ENCODE assay signal across 25 mouse cellular contexts in genomic region chr15:102576972-102577371, GRCm38 (mm10). TPM values are rescaled to one million over a fixed set of nuclear protein-coding genes. Genes with fewer than 3 reads are reported as not detected.
DNase-seq lines count a peak whose midpoint lies in the region; ATAC-seq and TF ChIP-seq lines count a peak whose summit lies in the region.
"Had no signal": no experiment of that assay in that cellular context is flagged by ENCODE, and none has a peak within 500 bp of the region (broad histone marks: within the 10 kb centered on the region; RNA-seq: fewer than 3 reads in every experiment).

No protein-coding gene starts in this region.

- WGBS in forebrain, embryonic 15.5 days = 28% methylated on average over 1 of the region's 1 CpGs
- WGBS in forebrain, embryonic 16.5 days = 30% methylated on average over 1 of the region's 1 CpGs

- peak overlapping the region; percentile 49 for H3K27ac ChIP-seq in forebrain, embryonic 15.5 days (replicated peaks)
- H3K27ac ChIP-seq in forebrain, embryonic 16.5 days (ENCODE audit: low read length) = no peak overlapping the region
- H3K27ac ChIP-seq in left cerebral cortex, adult 2 months = 0 out of 2 replicates have a peak overlapping the region, but pooled peaks have one; percentile 4
- H3K27ac ChIP-seq: embryonic facial prominence, embryonic 12.5 days; heart, adult 2 months; heart, embryonic 15.5 days; hindbrain, embryonic 13.5 days; hindbrain, postnatal 0 days had no signal

- 0 out of 2 replicates have a peak, but pooled peaks cover 3% of the 10 kb centered on the region for H3K4me1 ChIP-seq in forebrain, embryonic 15.5 days
- H3K4me1 ChIP-seq in forebrain, embryonic 16.5 days (replicated peaks; ENCODE audit: control insufficient read depth, insufficient read depth, low read length) = 0 out of 2 replicates have a peak, but pooled peaks cover 2% of the 10 kb centered on the region
- H3K4me1 ChIP-seq: embryonic facial prominence, embryonic 12.5 days; heart, embryonic 15.5 days had no signal

- no peaks in the 10 kb centered on the region for H3K27me3 ChIP-seq in forebrain, embryonic 15.5 days
- no peaks in the 10 kb centered on the region for H3K27me3 ChIP-seq in forebrain, embryonic 16.5 days (replicated peaks; ENCODE audit: control insufficient read depth, insufficient read depth, low read length)
- H3K27me3 ChIP-seq: CH12.LX; embryonic facial prominence, embryonic 12.5 days; heart, embryonic 15.5 days; hindbrain, embryonic 13.5 days had no signal

- intact Hi-C loops in left cerebral cortex, adult 2 months (cut with DNase I) = no loop called here

- no peak for TF ChIP-seq CTCF in left cerebral cortex, adult 2 months (IDR thresholded peaks at IDR 0.05)
- TF ChIP-seq CTCF in brain, embryonic 14.5 days (IDR thresholded peaks at IDR 0.05; ENCODE audit: borderline replicate concordance, extremely low read depth, insufficient read depth, insufficient read length) = no peak

- no peak overlapping the region for H3K4me3 ChIP-seq in forebrain, embryonic 15.5 days
- no peak overlapping the region for H3K4me3 ChIP-seq in forebrain, embryonic 16.5 days (replicated peaks; ENCODE audit: low read length)
- H3K4me3 ChIP-seq in left cerebral cortex, adult 2 months = no peak overlapping the region
- H3K4me3 ChIP-seq: embryonic facial prominence, embryonic 12.5 days; heart, adult 2 months; heart, embryonic 15.5 days; hindbrain, embryonic 13.5 days had no signal

- no peak for ATAC-seq in forebrain, embryonic 15.5 days (replicated peaks)
- ATAC-seq in forebrain, embryonic 16.5 days = no peak
- ATAC-seq: hindbrain, postnatal 0 days had no signal

- DNase-seq in left cerebral cortex, adult 2 months (ENCODE audit: extremely low spot score in 1 of 2, low spot score in 2 of 2) = no peak
- DNase-seq in left cerebral cortex, adult 8-10 months (ENCODE audit: low spot score in 2 of 2) = no peak
- DNase-seq in Muller cell, postnatal 12 days (ENCODE audit: inconsistent ontology term) = peak; percentile 38
- DNase-seq in brain, embryonic 14.5 days (ENCODE audit: low read depth) = peak; percentile 66
- no peak for DNase-seq in cerebellum, adult 8-10 months
- DNase-seq: adrenal gland, adult 2 months; adrenal gland, postnatal 25 days; cerebellum, adult 11 months; cerebellum, adult 9-10 months; cerebellum, postnatal 25 days; gastrocnemius, postnatal 14 days; heart, adult 2 months; heart, postnatal 14 days had no signal

- H3K36me3 ChIP-seq in forebrain, embryonic 15.5 days = no peaks in the 10 kb centered on the region
- H3K36me3 ChIP-seq in forebrain, embryonic 16.5 days (ENCODE audit: control insufficient read depth, insufficient read depth) = no peaks in the 10 kb centered on the region
- H3K36me3 ChIP-seq: embryonic facial prominence, embryonic 12.5 days; heart, embryonic 15.5 days; hindbrain, embryonic 13.5 days had no signal

- no peaks in the 10 kb centered on the region for H3K9me3 ChIP-seq in forebrain, embryonic 15.5 days
- H3K9me3 ChIP-seq in forebrain, embryonic 16.5 days (ENCODE audit: control insufficient read depth, low read length) = no peaks in the 10 kb centered on the region
- H3K9me3 ChIP-seq: embryonic facial prominence, embryonic 12.5 days; heart, embryonic 15.5 days; hindbrain, embryonic 13.5 days had no signal

- no peak overlapping the region for H3K4me2 ChIP-seq in forebrain, embryonic 15.5 days (replicated peaks)
- H3K4me2 ChIP-seq in forebrain, embryonic 16.5 days (ENCODE audit: low read length) = no peak overlapping the region
- H3K4me2 ChIP-seq: embryonic facial prominence, embryonic 12.5 days; heart, embryonic 11.5 days; heart, embryonic 15.5 days; hindbrain, embryonic 13.5 days had no signal

- no peak for TF ChIP-seq POLR2A in brain, embryonic 14.5 days (IDR thresholded peaks at IDR 0.05; ENCODE audit: borderline replicate concordance, extremely low read depth, insufficient read depth, insufficient read length, poor library complexity, severe bottlenecking)

- no peak overlapping the region for H3K9ac ChIP-seq in forebrain, embryonic 15.5 days (replicated peaks)
- H3K9ac ChIP-seq in forebrain, embryonic 16.5 days (replicated peaks; ENCODE audit: low read depth, low read length) = no peak overlapping the region
- H3K9ac ChIP-seq: embryonic facial prominence, embryonic 12.5 days; heart, embryonic 15.5 days; hindbrain, embryonic 13.5 days had no signal

RNA-seq across cellular contexts. Expression of gene Gm28047, which starts 47.9 kb away (rescaled TPM):
- polyA plus RNA-seq in forebrain, embryonic 15.5 days (2015; fragmentation: Nextera tagmentation; extraction: Ambion mirVana) = not detected in 2 replicates
- not detected in 2 replicates for polyA plus RNA-seq in forebrain, embryonic 16.5 days (2015; fragmentation: Nextera tagmentation; extraction: Ambion mirVana)
- total RNA-seq in left cerebral cortex, adult 2 months (2021) = 1 to 10 TPM in 1 of 2 experiments, not detected in 1; 2.1 TPM
- total RNA-seq in left cerebral cortex, adult 8-10 months (2022) = under 1 TPM in 1 of 4 experiments, not detected in 3; 0.91 TPM
- polyA plus RNA-seq in brain, embryonic 14.5 days (2012; rRNA removed) = not detected in 2 replicates
- total RNA-seq: CH12.LX; hindbrain, postnatal 0 days had no signal
- polyA plus RNA-seq: adrenal gland, adult 2 months; cortical plate, adult 2 months; embryonic facial prominence, embryonic 12.5 days; frontal cortex, adult 2 months; gonadal fat pad, adult 2 months; heart, adult 2 months; heart, embryonic 11.5 days; heart, embryonic 15.5 days; hindbrain, embryonic 13.5 days; intestine, embryonic 14.5 days had no signal

RNA-seq across cellular contexts. Expression of gene Atf7, which starts 48.3 kb away (rescaled TPM):
- polyA plus RNA-seq in forebrain, embryonic 15.5 days (2015; fragmentation: Nextera tagmentation; extraction: Ambion mirVana) = 24.6 and 25.1 TPM in 2 replicates
- polyA plus RNA-seq in forebrain, embryonic 16.5 days (2015; fragmentation: Nextera tagmentation; extraction: Ambion mirVana) = 26.8 and 27.5 TPM in 2 replicates
- 10 to 100 TPM; 35.3 to 39.2 TPM for total RNA-seq in left cerebral cortex, adult 2 months (2021)
- 10 to 100 TPM; 40.8 to 44.8 (median 42.6) TPM for total RNA-seq in left cerebral cortex, adult 8-10 months (2022)
- 42.5 and 48.8 TPM in 2 replicates for polyA plus RNA-seq in brain, embryonic 14.5 days (2012; rRNA removed)

RNA-seq across cellular contexts. Expression of gene Npff, which starts 52.2 kb away (rescaled TPM):
- polyA plus RNA-seq in forebrain, embryonic 15.5 days (2015; fragmentation: Nextera tagmentation; extraction: Ambion mirVana) = 2.4 and 2.5 TPM in 2 replicates
- 2.9 and 3.1 TPM in 2 replicates for polyA plus RNA-seq in forebrain, embryonic 16.5 days (2015; fragmentation: Nextera tagmentation; extraction: Ambion mirVana)
- total RNA-seq in left cerebral cortex, adult 2 months (2021) = 1 to 10 TPM; 2.4 to 2.6 TPM
- total RNA-seq in left cerebral cortex, adult 8-10 months (2022) = 1 to 10 TPM; 2.1 to 4.8 (median 3.2) TPM
- 7.1 and 7.5 TPM in 2 replicates for polyA plus RNA-seq in brain, embryonic 14.5 days (2012; rRNA removed)

RNA-seq across cellular contexts. Expression of gene Tarbp2, which starts 59.0 kb away (rescaled TPM):
- polyA plus RNA-seq in forebrain, embryonic 15.5 days (2015; fragmentation: Nextera tagmentation; extraction: Ambion mirVana) = 102 and 103 TPM in 2 replicates
- 97.2 and 114 TPM in 2 replicates for polyA plus RNA-seq in forebrain, embryonic 16.5 days (2015; fragmentation: Nextera tagmentation; extraction: Ambion mirVana)
- total RNA-seq in left cerebral cortex, adult 2 months (2021) = 10 to 100 TPM; 32.4 to 36.2 TPM
- total RNA-seq in left cerebral cortex, adult 8-10 months (2022) = 10 to 100 TPM; 30.3 to 37.4 (median 35.2) TPM
- polyA plus RNA-seq in brain, embryonic 14.5 days (2012; rRNA removed) = 126 and 186 TPM in 2 replicates

Comparison
In these comparisons a context has a peak if more than half of its experiments do, and no peak if none do; other contexts are left out.
1. DNase-seq: peak in Muller cell, postnatal 12 days (single experiment) and brain, embryonic 14.5 days (single experiment); none in left cerebral cortex, adult 2 months (0 of 2), left cerebral cortex, adult 8-10 months (0 of 2) and cerebellum, adult 8-10 months (single experiment).